Mouse (Mus musculus) embryonic fibroblast, embryonic 13.5 days (primary cell): ENCODE results near the gene Pced1a. TPM values are rescaled to one million over a fixed set of nuclear protein-coding genes. Genes with fewer than 3 reads are reported as not detected.

ENCODE experiments used
- H3K27ac ChIP-seq: 2 replicates; pipeline ENCODE4 v1.5.1; 2012; ENCODE audit warnings: low read length, control low read depth, inconsistent platforms; ENCODE audit not compliant: insufficient read depth
- H3K4me1 ChIP-seq: 2 replicates; pipeline ENCODE4 v1.6.1; 2011; ENCODE audit warnings: low read length; ENCODE audit not compliant: control insufficient read depth, insufficient read depth
- H3K4me3 ChIP-seq: 2 replicates; pipeline ENCODE4 v1.5.1; 2011; ENCODE audit warnings: mild to moderate bottlenecking, control low read depth, low read length; ENCODE audit not compliant: insufficient read depth
- CTCF ChIP-seq: IDR thresholded peaks from 2 replicates; pipeline ENCODE4 v1.5.1; 2011; ENCODE audit warnings: mild to moderate bottlenecking, control low read depth, low read length, moderate library complexity, borderline replicate concordance; ENCODE audit not compliant: insufficient read depth
- POLR2A ChIP-seq: IDR thresholded peaks from 2 replicates; pipeline ENCODE4 v1.6.1; 2011; ENCODE audit warnings: low read depth, mild to moderate bottlenecking, control low read depth, low read length, moderate library complexity
- polyA plus RNA-seq: library from polyadenylated mRNA; stranded (reverse); fragments of >200 nt; gene quantifications from 2 replicates; pipeline ENCODE4 v1.2.4, GENCODE M21; 2011; ENCODE audit warnings: low read depth; ENCODE audit not compliant: missing spikeins, insufficient read length

The Pced1a gene
- polyA plus RNA-seq, 1 experiment, result 15.8 TPM

GRCm38 (mm10) chr2:130367386-130367785, 57.1 kb downstream of the Pced1a start:
- Histone ChIP-seq H3K4me1 (no peaks in the 10 kb centered on the region), H3K27ac (no peak overlapping the region), H3K4me3 (no peak overlapping the region)
- no peak for TF ChIP-seq CTCF
- TF ChIP-seq POLR2A, result no peak

Other genes starting within 250 kb of the Pced1a start
- 115 and 128 TPM in 2 replicates for gene Snrpb, start 245.3 kb downstream of the Pced1a start, polyA plus RNA-seq
- gene Tmc2, start 229.5 kb downstream of the Pced1a start, polyA plus RNA-seq, result not detected in 2 replicates
- gene Nop56, start 150.3 kb downstream of the Pced1a start, polyA plus RNA-seq, result 163 and 172 TPM in 2 replicates
- 143 and 156 TPM in 2 replicates for gene Idh3b, start 140.2 kb downstream of the Pced1a start, polyA plus RNA-seq
- gene Ebf4, start 129.5 kb downstream of the Pced1a start, polyA plus RNA-seq, result 3.0 and 4.1 TPM in 2 replicates
- gene Cpxm1, start 27.1 kb downstream of the Pced1a start, polyA plus RNA-seq, result 38.9 and 54.4 TPM in 2 replicates
- not detected in 2 replicates for gene Gm28372, start 19.5 kb downstream of the Pced1a start, polyA plus RNA-seq
- not detected in 2 replicates for gene 1700020A23Rik, start 19.4 kb downstream of the Pced1a start, polyA plus RNA-seq
- not detected in 2 replicates for gene Tmem239, start 18.2 kb downstream of the Pced1a start, polyA plus RNA-seq
- gene Vps16, start 362 bp downstream of the Pced1a start, polyA plus RNA-seq, result 84.9 and 90.1 TPM in 2 replicates
- 116 and 121 TPM in 2 replicates for gene Ptpra, start 25.6 kb upstream of the Pced1a start, polyA plus RNA-seq
- gene Mrps26, start 139.0 kb upstream of the Pced1a start, polyA plus RNA-seq, result 24.4 and 24.7 TPM in 2 replicates
- not detected in 2 replicates for gene Oxt, start 151.5 kb upstream of the Pced1a start, polyA plus RNA-seq
- not detected in 2 replicates for gene Avp, start 157.9 kb upstream of the Pced1a start, polyA plus RNA-seq
- 9.3 and 10.3 TPM in 2 replicates for gene Fastkd5, start 205.3 kb upstream of the Pced1a start, polyA plus RNA-seq
- gene Ubox5, start 205.3 kb upstream of the Pced1a start, polyA plus RNA-seq, result 7.2 and 8.4 TPM in 2 replicates
- gene Lzts3, start 218.1 kb upstream of the Pced1a start, polyA plus RNA-seq, result 4.5 and 5.1 TPM in 2 replicates
- 45.9 and 46.7 TPM in 2 replicates for gene Ddrgk1, start 240.0 kb upstream of the Pced1a start, polyA plus RNA-seq
- 66.6 and 71.8 TPM in 2 replicates for gene Itpa, start 242.9 kb upstream of the Pced1a start, polyA plus RNA-seq